Mouse (Mus musculus) urinary bladder, adult 18-20 months (tissue): ENCODE data around the gene Btn1a1.

ENCODE experiments used
- DNase-seq, 2 experiments: peaks; one replicate each; pipeline ENCODE4 v3.0.0; 2022; ENCODE audit warnings: low spot score in 2 of 2, mixed read lengths in 2 of 2

Btn1a1 gene

GRCm38 (mm10) chr13:23422351-23422750 lies 43.4 kb downstream of the Btn1a1 start:
- no peak for DNase-seq

- no peak for DNase-seq
These were observed 52.8 kb downstream of the Btn1a1 start for GRCm38 (mm10) chr13:23412630-23413521.

- DNase-seq = no peak
These were observed 53.5 kb downstream of the Btn1a1 start for GRCm38 (mm10) chr13:23412211-23412629.

GRCm38 (mm10) chr13:23411311-23412210 lies 54.1 kb downstream of the Btn1a1 start:
- no peak for DNase-seq

GRCm38 (mm10) chr13:23410632-23411031 lies 55.1 kb downstream of the Btn1a1 start:
- no peak for DNase-seq
